Mouse (Mus musculus): ENCODE results near the gene Olfr1062. TPM values are rescaled to one million over a fixed set of nuclear protein-coding genes. Genes with fewer than 3 reads are reported as not detected.
"Not testable (repeated sequence)": the region's sequence is repeated elsewhere in the genome, so short reads cannot be mapped to it uniquely, and the experiment has no call there.

The Olfr1062 gene
- total and polyA plus RNA-seq, 3 experiments = 0.05 TPM; not detected in 2

- TF ChIP-seq GATA2 (IDR thresholded peaks at IDR 0.05; ENCODE audit: borderline replicate concordance, low read depth, low read length) = no peak
- Histone ChIP-seq H3K36me3 (replicated peaks) (no peaks in the 10 kb centered on the region), H3K4me3 (ENCODE audit: low read depth, low read length) (no peak within 1 kb of the TSS), H3K4me1 (ENCODE audit: insufficient read depth, low read depth, low read length) (no peaks in the 10 kb centered on the region), H3K9me3 (replicated peaks) (no peaks in the 10 kb centered on the region), H3K27me3 (ENCODE audit: insufficient read depth, low read length) (no peaks in the 10 kb centered on the region)
- no peak for DNase-seq (ENCODE audit: low spot score)
- ATAC-seq (ENCODE audit: extremely low read depth, insufficient number of reproducible peaks, low FRiP score, poor library complexity, severe bottlenecking) = no peak
These were observed 12.6 kb downstream of the Olfr1062 start, which contains the start of gene Olfr1061 for GRCm38 (mm10) chr2:86413950-86414349. TSS of gene Olfr1061 (minus strand) at chr2:86414050.

- Histone ChIP-seq H3K4me3 (ENCODE audit: low read depth, low read length) (no peak overlapping the region), H3K4me1 (ENCODE audit: insufficient read depth, low read depth, low read length) (no peaks in the 10 kb centered on the region), H3K36me3 (replicated peaks) (no peaks in the 10 kb centered on the region), H3K27me3 (ENCODE audit: insufficient read depth, low read length) (no peaks in the 10 kb centered on the region), H3K9me3 (replicated peaks) (peaks cover 3% of the 10 kb centered on the region)
- no peak for ATAC-seq (ENCODE audit: extremely low read depth, insufficient number of reproducible peaks, low FRiP score, poor library complexity, severe bottlenecking)
- no peak for DNase-seq (ENCODE audit: low spot score)
- TF ChIP-seq GATA2 (IDR thresholded peaks at IDR 0.05; ENCODE audit: borderline replicate concordance, low read depth, low read length) = no peak
- TF ChIP-seq TAL1 (conservative IDR thresholded peaks at IDR 0.05; ENCODE audit: low read depth, low read length) = no peak
- no peak for TF ChIP-seq GATA1 (IDR thresholded peaks at IDR 0.05; ENCODE audit: borderline replicate concordance, low read length)
- TF ChIP-seq POLR2AphosphoS5 (IDR thresholded peaks at IDR 0.05; ENCODE audit: insufficient replicate concordance, low read depth, low read length) = no peak
- TF ChIP-seq CTCF (IDR thresholded peaks at IDR 0.05; ENCODE audit: low read depth, low read length) = no peak
These were observed 31.4 kb downstream of the Olfr1062 start for GRCm38 (mm10) chr2:86395114-86395513.

GRCm38 (mm10) chr2:86388461-86388860 is 38.1 kb downstream of the Olfr1062 start, which contains the start of gene Olfr1058:
TSS of gene Olfr1058 (minus strand) at chr2:86388561.
- H3K36me3 ChIP-seq (replicated peaks); ATAC-seq (ENCODE audit: extremely low read depth, insufficient number of reproducible peaks, low FRiP score, poor library complexity, severe bottlenecking): not testable (repeated sequence)

GRCm38 (mm10) chr2:86378293-86378692 is 48.3 kb downstream of the Olfr1062 start, which contains the start of gene Olfr1057:
TSS of gene Olfr1057 (minus strand) at chr2:86378393.
- no peaks in the 10 kb centered on the region for H3K36me3 ChIP-seq (replicated peaks)
- DNase-seq (ENCODE audit: low spot score) = no peak
- no peaks in the 10 kb centered on the region for H3K9me3 ChIP-seq (replicated peaks)
- ATAC-seq (ENCODE audit: extremely low read depth, insufficient number of reproducible peaks, low FRiP score, poor library complexity, severe bottlenecking) = no peak
- no peaks in the 10 kb centered on the region for H3K27me3 ChIP-seq (ENCODE audit: insufficient read depth, low read length)
- TF ChIP-seq TAL1 (conservative IDR thresholded peaks at IDR 0.05; ENCODE audit: low read depth, low read length) (no peak), GATA2 (IDR thresholded peaks at IDR 0.05; ENCODE audit: borderline replicate concordance, low read depth, low read length) (no peak), CTCF (IDR thresholded peaks at IDR 0.05; ENCODE audit: low read depth, low read length) (no peak), POLR2AphosphoS5 (IDR thresholded peaks at IDR 0.05; ENCODE audit: insufficient replicate concordance, low read depth, low read length) (no peak), GATA1 (IDR thresholded peaks at IDR 0.05; ENCODE audit: borderline replicate concordance, low read length) (no peak)
- H3K4me3 ChIP-seq (ENCODE audit: low read depth, low read length) = no peak within 1 kb of the TSS
- H3K4me1 ChIP-seq (ENCODE audit: insufficient read depth, low read depth, low read length) = no peaks in the 10 kb centered on the region

More at GRCm38 (mm10) chr2:86388461-86388860, 38.1 kb downstream of the Olfr1062 start, which contains the start of gene Olfr1058:
- H3K4me1 ChIP-seq (ENCODE audit: insufficient read depth, low read depth, low read length); H3K9me3 ChIP-seq (replicated peaks); H3K4me3 ChIP-seq (ENCODE audit: low read depth, low read length); H3K27me3 ChIP-seq (ENCODE audit: insufficient read depth, low read length); DNase-seq (ENCODE audit: low spot score): not testable (repeated sequence)

Other genes with a start within 250 kb of the Olfr1062 start
Only the 20 nearest of the 25 such genes appear.
- not detected in 2 replicates for gene Olfr1046, start 207.4 kb downstream of the Olfr1062 start, total RNA-seq (2014; fragmentation: Nextera tagmentation)
- gene Olfr1046, start 207.4 kb downstream of the Olfr1062 start, total RNA-seq (2017) = 0.16 TPM in 1 of 2 replicates, not detected in the other
- not detected in 2 replicates for gene Olfr1046, start 207.4 kb downstream of the Olfr1062 start, polyA plus RNA-seq (2012)
- not detected in 2 replicates for gene Olfr1047, start 195.3 kb downstream of the Olfr1062 start, total RNA-seq (2014; fragmentation: Nextera tagmentation)
- gene Olfr1047, start 195.3 kb downstream of the Olfr1062 start, total RNA-seq (2017) = not detected in 2 replicates
- not detected in 2 replicates for gene Olfr1047, start 195.3 kb downstream of the Olfr1062 start, polyA plus RNA-seq (2012)
- not detected in 2 replicates for gene Olfr1048, start 186.5 kb downstream of the Olfr1062 start, total RNA-seq (2014; fragmentation: Nextera tagmentation)
- 0.06 and 0.27 TPM in 2 replicates for gene Olfr1048, start 186.5 kb downstream of the Olfr1062 start, total RNA-seq (2017)
- gene Olfr1048, start 186.5 kb downstream of the Olfr1062 start, polyA plus RNA-seq (2012) = not detected in 2 replicates
- not detected in 2 replicates for gene Olfr1049, start 168.4 kb downstream of the Olfr1062 start, total RNA-seq (2014; fragmentation: Nextera tagmentation)
- not detected in 2 replicates for gene Olfr1049, start 168.4 kb downstream of the Olfr1062 start, total RNA-seq (2017)
- not detected in 2 replicates for gene Olfr1049, start 168.4 kb downstream of the Olfr1062 start, polyA plus RNA-seq (2012)
- not detected in 2 replicates for gene Olfr1051, start 147.7 kb downstream of the Olfr1062 start, total RNA-seq (2014; fragmentation: Nextera tagmentation)
- not detected in 2 replicates for gene Olfr1051, start 147.7 kb downstream of the Olfr1062 start, total RNA-seq (2017)
- gene Olfr1051, start 147.7 kb downstream of the Olfr1062 start, polyA plus RNA-seq (2012) = not detected in 2 replicates
- gene Olfr1052, start 134.3 kb downstream of the Olfr1062 start, total RNA-seq (2014; fragmentation: Nextera tagmentation) = not detected in 2 replicates
- 0.11 and 0.12 TPM in 2 replicates for gene Olfr1052, start 134.3 kb downstream of the Olfr1062 start, total RNA-seq (2017)
- not detected in 2 replicates for gene Olfr1052, start 134.3 kb downstream of the Olfr1062 start, polyA plus RNA-seq (2012)
- gene Olfr1053, start 111.5 kb downstream of the Olfr1062 start, total RNA-seq (2014; fragmentation: Nextera tagmentation) = not detected in 2 replicates
- not detected in 2 replicates for gene Olfr1053, start 111.5 kb downstream of the Olfr1062 start, total RNA-seq (2017)
- gene Olfr1053, start 111.5 kb downstream of the Olfr1062 start, polyA plus RNA-seq (2012) = not detected in 2 replicates
- gene Olfr1054, start 91.3 kb downstream of the Olfr1062 start, total RNA-seq (2014; fragmentation: Nextera tagmentation) = not detected in 2 replicates
- gene Olfr1054, start 91.3 kb downstream of the Olfr1062 start, total RNA-seq (2017) = not detected in 2 replicates
- gene Olfr1054, start 91.3 kb downstream of the Olfr1062 start, polyA plus RNA-seq (2012) = not detected in 2 replicates
- not detected in 2 replicates for gene Olfr1055, start 76.5 kb downstream of the Olfr1062 start, total RNA-seq (2014; fragmentation: Nextera tagmentation)
- not detected in 2 replicates for gene Olfr1055, start 76.5 kb downstream of the Olfr1062 start, total RNA-seq (2017)
- gene Olfr1055, start 76.5 kb downstream of the Olfr1062 start, polyA plus RNA-seq (2012) = not detected in 2 replicates
- not detected in 2 replicates for gene Olfr1056, start 64.3 kb downstream of the Olfr1062 start, total RNA-seq (2014; fragmentation: Nextera tagmentation)
- gene Olfr1056, start 64.3 kb downstream of the Olfr1062 start, total RNA-seq (2017) = 0.12 and 0.60 TPM in 2 replicates
- gene Olfr1056, start 64.3 kb downstream of the Olfr1062 start, polyA plus RNA-seq (2012) = not detected in 2 replicates
- not detected in 2 replicates for gene Olfr1057, start 48.4 kb downstream of the Olfr1062 start, total RNA-seq (2014; fragmentation: Nextera tagmentation)
- 0.22 TPM in 1 of 2 replicates, not detected in the other for gene Olfr1057, start 48.4 kb downstream of the Olfr1062 start, total RNA-seq (2017)
- gene Olfr1057, start 48.4 kb downstream of the Olfr1062 start, polyA plus RNA-seq (2012) = not detected in 2 replicates
- not detected in 2 replicates for gene Olfr1058, start 38.2 kb downstream of the Olfr1062 start, total RNA-seq (2014; fragmentation: Nextera tagmentation)
- gene Olfr1058, start 38.2 kb downstream of the Olfr1062 start, total RNA-seq (2017) = not detected in 2 replicates
- not detected in 2 replicates for gene Olfr1058, start 38.2 kb downstream of the Olfr1062 start, polyA plus RNA-seq (2012)
- not detected in 2 replicates for gene Olfr1061, start 12.7 kb downstream of the Olfr1062 start, total RNA-seq (2014; fragmentation: Nextera tagmentation)
- not detected in 2 replicates for gene Olfr1061, start 12.7 kb downstream of the Olfr1062 start, total RNA-seq (2017)
- gene Olfr1061, start 12.7 kb downstream of the Olfr1062 start, polyA plus RNA-seq (2012) = not detected in 2 replicates
- gene Olfr1065, start 23.8 kb upstream of the Olfr1062 start, total RNA-seq (2014; fragmentation: Nextera tagmentation) = not detected in 2 replicates
- gene Olfr1065, start 23.8 kb upstream of the Olfr1062 start, total RNA-seq (2017) = 0.11 TPM in 1 of 2 replicates, not detected in the other
- not detected in 2 replicates for gene Olfr1065, start 23.8 kb upstream of the Olfr1062 start, polyA plus RNA-seq (2012)
- gene Olfr1066, start 29.5 kb upstream of the Olfr1062 start, total RNA-seq (2014; fragmentation: Nextera tagmentation) = not detected in 2 replicates
- 0.49 TPM in 1 of 2 replicates, not detected in the other for gene Olfr1066, start 29.5 kb upstream of the Olfr1062 start, total RNA-seq (2017)
- not detected in 2 replicates for gene Olfr1066, start 29.5 kb upstream of the Olfr1062 start, polyA plus RNA-seq (2012)
- not detected in 2 replicates for gene Olfr228, start 60.6 kb upstream of the Olfr1062 start, total RNA-seq (2014; fragmentation: Nextera tagmentation)
- not detected in 2 replicates for gene Olfr228, start 60.6 kb upstream of the Olfr1062 start, total RNA-seq (2017)
- gene Olfr228, start 60.6 kb upstream of the Olfr1062 start, polyA plus RNA-seq (2012) = not detected in 2 replicates
- gene Olfr1076, start 81.7 kb upstream of the Olfr1062 start, total RNA-seq (2014; fragmentation: Nextera tagmentation) = not detected in 2 replicates
- not detected in 2 replicates for gene Olfr1076, start 81.7 kb upstream of the Olfr1062 start, total RNA-seq (2017)
- gene Olfr1076, start 81.7 kb upstream of the Olfr1062 start, polyA plus RNA-seq (2012) = not detected in 2 replicates
- gene Olfr1079, start 115.7 kb upstream of the Olfr1062 start, total RNA-seq (2014; fragmentation: Nextera tagmentation) = not detected in 2 replicates
- gene Olfr1079, start 115.7 kb upstream of the Olfr1062 start, total RNA-seq (2017) = not detected in 2 replicates
- gene Olfr1079, start 115.7 kb upstream of the Olfr1062 start, polyA plus RNA-seq (2012) = not detected in 2 replicates
- gene Olfr1080, start 131.5 kb upstream of the Olfr1062 start, total RNA-seq (2014; fragmentation: Nextera tagmentation) = not detected in 2 replicates
- not detected in 2 replicates for gene Olfr1080, start 131.5 kb upstream of the Olfr1062 start, total RNA-seq (2017)
- not detected in 2 replicates for gene Olfr1080, start 131.5 kb upstream of the Olfr1062 start, polyA plus RNA-seq (2012)
- gene Olfr1082, start 172.2 kb upstream of the Olfr1062 start, total RNA-seq (2014; fragmentation: Nextera tagmentation) = not detected in 2 replicates
- 0.11 TPM in 1 of 2 replicates, not detected in the other for gene Olfr1082, start 172.2 kb upstream of the Olfr1062 start, total RNA-seq (2017)
- not detected in 2 replicates for gene Olfr1082, start 172.2 kb upstream of the Olfr1062 start, polyA plus RNA-seq (2012)